Mouse (Mus musculus) adrenal gland (tissue): Measurements from ENCODE around the gene Man1a.

Experiments used
- intact Hi-C: fragments of 180-260 bp; cut with DNase I; formaldehyde crosslinking; loops from one replicate; pipeline ENCODE4 v1.15.1; 2025

Man1a gene

DNA sequence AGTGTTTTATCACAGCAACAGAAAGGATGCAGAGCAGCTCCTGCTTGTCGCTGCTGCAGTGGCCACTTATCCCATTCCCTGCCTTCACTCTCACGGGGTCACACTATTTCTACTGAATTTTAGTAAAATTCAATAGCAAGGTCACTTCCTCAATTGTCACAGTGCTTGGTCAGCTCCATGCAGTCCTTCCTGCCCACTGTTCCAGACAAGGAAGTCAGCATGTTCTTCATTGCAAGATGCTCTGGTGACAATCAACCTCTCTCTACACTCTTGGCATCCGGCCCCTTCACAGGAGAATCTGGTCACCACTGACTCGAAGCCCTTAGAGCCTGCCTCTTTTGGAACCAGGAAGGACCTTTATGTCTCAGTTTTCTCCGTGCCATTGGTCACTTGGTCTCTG is 148.5 kb downstream of the Man1a start:
- intact Hi-C loops, result no loop called here

DNA sequence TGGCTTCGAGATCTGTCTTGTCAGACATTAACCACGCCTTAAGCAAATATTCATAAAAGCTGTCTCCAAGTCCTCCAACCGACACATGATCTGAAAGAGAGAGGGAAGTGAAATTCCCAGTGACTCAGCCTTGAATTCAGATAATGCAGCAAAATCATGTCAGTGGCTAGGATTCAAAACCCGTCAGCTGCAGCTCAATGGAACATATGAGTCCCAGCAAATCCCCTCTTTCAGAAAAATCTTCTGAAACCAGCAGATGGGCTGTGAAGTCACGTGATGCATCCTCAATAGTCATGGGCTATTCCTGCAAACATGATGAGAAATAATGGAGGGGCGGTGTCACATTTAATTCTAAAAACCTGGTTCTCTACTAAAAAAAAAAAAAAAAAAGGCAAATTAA is 151.0 kb downstream of the Man1a start:
- intact Hi-C loops, result no loop called here

DNA sequence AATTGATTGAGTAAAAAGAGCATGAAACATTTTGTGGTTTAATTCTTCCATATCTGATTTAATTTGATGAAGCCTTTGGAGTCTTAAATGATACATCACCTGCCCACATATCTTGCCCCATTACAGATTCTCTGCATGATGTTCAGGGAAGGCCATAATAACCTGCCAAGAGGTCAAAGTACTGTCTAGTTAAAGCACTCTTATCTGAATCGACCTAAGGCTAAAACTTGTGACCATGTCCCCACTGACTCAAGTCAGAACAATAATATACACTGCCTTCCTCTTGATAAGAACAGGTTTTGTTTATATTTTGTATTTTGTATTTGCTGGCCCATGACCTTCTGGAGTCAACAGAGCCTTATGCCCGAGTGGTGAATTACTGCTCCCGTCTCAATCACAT is 154.2 kb downstream of the Man1a start:
- intact Hi-C loops, result no loop called here

DNA sequence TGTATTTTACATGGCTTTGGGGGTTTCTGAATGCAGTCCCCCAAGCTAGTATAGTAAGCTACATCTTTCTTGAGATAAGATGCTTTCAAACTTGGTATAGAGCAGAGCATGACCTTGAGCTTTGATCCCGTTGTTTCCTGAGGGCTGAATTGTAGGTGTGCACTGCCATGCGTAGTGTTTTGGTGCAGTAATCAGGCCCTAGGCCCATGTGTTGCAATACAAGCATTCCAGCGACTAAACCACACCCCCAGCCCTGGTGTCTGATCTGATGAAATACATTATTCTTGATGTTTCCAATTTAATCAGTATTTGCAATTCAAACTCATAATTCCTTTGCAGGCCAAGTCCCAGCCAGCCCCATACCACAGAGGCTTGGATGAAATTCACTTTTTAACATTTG is 158.9 kb downstream of the Man1a start:
- intact Hi-C loops, result no loop called here

DNA sequence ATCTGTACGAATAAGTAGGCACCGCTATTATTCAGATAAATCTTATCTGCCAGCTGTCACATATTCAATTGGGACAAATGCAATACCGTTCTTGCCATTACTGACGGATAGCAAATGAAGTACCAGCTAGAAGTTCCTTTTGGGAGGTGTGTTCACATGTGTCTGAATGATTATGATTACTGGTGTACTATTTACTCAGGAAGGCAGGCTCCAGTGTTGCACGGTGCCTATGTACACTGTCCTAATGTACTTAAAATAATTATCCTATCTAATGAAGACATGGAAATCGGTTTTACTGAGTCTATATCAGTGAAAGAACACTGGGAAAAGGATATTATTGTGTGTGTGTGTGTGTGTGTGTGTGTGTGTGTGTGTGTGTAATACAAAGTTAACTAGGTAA is 160.7 kb downstream of the Man1a start:
- intact Hi-C loops, result no loop called here

DNA sequence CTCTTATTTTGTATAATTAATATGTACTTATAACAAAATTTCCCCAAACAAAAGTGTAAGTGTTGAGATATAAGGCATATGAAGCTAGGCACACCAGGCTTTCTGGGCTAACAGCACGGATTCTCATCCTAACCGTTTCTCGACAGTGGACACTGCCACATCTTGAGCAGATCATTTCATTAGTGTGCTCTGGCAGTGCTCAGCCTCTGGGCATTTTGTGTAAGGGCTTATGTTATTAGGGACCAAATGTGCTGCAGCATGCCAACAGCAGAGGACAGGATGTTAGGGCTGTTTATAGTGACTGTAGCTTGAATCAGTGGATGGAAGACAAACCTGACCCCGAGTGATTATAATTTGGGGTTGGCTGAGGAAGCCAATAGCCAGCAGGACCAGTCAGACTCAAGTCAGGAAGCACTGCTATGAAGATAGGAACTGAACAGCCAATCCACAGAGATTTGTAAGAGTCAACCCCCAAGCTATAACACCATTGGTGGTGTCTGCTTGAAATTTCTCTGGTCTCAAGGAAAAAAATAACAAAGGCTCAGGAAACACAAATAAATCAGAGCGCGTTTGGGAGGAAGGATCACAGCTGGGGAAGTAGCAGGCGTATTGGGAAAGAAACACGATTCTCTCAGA is 161.3 kb downstream of the Man1a start:
- intact Hi-C loops, result no loop called here

DNA sequence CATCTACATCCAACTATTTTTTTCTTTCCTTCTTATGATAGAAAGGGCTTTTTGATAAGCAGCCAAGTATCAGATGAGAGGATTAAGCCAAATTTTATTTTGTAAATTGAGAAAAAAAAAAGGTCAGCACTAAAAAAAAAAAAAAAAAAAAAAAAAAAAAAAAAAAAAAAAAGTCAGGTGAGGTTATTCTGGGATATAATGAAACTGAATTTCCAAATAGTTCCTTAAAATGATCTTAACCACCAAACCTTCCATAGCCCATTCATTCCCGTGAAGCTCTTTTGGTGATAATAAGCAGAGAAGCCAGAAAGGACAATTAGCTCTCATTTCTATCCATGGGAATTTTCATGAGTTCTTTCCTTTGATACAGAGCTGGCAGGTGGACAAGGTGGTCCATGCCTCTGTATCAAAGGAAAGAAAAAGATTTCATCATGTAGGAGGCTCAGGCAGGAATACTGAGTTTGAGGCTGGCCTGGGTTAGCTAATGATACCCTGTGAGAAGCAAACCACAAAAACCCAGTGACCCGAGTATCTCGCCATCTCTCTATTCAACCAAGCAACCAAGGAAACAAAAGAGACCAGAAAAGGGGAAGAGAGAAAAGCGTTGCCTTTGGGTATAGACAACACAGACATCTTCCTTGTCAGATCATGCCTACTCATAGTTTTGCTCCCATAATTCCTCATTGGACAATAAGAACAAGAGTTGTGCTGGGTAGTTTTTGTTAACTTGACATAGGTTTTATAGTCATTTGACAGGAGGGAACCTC is 162.7 kb downstream of the Man1a start:
- intact Hi-C loops, result no loop called here

DNA sequence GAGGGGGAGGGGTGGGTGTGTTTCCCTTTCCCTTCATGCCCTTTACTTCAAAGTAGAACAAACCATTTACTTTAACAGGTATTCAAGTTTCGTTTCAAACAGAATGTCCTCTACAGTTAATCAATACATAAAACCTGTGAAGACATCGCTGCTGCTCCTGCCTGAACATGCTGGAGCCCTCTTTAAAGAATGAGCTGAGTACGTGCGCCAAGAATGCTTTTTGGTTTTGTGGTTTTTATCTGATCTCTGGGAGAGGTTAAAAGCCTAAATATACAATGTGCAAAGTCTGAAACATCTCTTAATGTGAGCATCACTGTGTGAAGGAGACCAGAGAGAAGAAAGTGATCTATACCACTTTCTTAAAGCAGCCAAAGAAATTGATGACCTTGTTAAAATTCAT is 186.9 kb downstream of the Man1a start:
- intact Hi-C loops, result no loop called here

DNA sequence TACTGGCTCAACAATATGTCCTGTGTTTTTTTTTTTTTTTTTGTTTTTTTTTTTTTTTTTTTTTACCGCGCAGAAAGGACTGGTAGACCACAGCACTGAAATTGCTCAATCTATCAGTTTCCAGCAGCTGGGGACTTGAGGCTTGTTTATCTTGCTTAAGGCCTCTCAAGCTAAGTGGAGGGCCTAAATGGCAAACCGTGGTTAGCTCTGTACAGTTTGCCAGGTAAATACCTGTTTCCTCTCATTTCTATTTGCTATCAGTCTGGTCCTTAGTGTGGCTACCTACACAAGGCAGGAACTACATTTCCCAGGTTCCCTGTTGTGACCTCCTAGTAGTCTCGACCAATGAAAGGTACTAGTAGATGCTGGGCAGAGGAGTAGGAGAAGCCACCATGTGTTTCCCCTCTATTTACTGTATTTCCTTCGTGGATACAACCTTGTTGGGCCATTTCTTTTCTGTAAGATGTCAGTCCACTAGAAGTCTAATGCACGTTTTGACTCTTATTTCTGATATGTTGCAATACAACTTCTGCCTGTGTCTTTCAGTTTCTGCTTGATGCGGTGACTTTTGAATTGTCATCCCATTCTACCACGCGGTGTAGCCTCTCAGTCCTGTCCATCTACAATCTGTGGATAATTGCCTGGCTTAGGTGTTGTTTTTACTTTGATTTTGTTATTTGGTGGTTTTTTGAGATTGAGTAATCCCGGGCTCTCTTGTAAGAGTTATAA is 187.9 kb downstream of the Man1a start:
- intact Hi-C loops, result no loop called here

DNA sequence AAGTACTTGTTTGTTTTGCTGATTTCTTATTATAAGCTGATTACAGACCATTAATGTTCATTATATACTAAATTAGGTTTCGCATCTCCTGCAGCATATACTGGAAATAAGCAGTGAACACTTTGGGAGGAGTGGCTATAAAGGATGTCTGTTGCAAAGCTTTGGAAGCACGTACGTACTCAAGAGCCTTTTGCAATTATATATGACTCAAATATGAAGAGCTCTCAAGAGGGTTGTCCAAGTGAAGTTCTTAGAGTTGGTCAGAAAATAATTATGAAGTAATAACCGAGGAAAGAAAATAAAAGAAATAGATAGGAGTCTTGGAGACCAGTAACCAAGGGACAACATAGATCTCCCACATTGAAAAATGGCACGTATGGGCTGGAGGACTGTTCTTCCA is 189.9 kb downstream of the Man1a start:
- intact Hi-C loops, result no loop called here

DNA sequence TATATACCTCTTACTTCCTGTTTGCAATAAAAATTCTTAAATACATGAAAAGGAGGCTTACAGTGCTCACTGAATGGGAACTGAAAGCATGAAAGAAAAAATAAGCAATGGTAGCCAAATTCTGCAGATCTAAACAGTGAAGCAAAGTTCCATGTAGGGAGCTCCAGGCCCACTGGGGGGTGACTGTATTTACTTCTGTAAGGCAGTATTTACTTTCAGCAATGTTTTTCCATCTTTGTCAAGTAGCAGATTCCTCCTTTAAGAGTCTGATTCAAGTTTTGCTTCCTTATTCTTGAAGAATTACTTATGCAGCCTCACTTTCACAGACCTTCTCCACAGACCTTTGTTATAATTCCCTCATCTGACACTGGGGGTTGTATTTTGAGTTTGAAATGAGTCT is 195.1 kb downstream of the Man1a start:
- intact Hi-C loops, result no loop called here

DNA sequence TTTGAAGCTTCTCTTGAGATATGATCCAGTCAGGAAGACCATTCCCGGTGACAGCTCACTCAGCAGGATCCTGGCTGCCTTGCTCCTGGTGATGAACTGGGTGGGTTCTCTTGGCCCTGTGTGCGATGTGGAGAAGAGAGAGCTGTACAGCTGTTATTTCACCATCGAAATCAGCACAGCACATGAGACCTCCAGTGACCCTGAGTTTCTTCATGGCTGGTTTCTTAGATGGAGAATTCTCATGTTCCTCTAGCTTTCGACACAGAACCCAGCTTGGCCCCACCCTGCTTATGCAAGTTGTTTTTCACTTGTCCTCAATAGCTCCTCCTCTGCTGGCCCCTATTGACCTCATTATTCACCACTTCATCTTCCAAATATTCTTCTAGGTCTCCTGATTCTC is 200.5 kb downstream of the Man1a start:
- intact Hi-C loops, result no loop called here

DNA sequence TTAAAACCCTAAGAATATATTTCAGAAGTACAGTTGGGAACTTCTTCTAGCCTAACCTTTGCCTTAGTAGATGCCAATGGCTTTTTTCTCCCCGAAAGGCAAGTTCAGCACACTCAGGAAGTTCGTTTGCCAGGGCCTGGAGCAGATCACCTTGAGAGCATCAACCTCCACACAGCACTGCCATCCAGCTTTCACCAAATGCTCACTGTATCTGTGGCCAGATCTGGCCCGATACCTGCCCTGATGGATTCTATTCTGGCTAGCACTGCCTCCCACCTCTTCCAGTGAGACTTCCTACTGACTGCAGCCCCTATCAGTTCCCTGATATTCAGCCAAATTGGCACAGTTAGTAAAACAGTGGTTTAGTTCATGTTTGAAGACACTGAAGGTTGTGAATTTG is 202.2 kb downstream of the Man1a start:
- intact Hi-C loops, result no loop called here

DNA sequence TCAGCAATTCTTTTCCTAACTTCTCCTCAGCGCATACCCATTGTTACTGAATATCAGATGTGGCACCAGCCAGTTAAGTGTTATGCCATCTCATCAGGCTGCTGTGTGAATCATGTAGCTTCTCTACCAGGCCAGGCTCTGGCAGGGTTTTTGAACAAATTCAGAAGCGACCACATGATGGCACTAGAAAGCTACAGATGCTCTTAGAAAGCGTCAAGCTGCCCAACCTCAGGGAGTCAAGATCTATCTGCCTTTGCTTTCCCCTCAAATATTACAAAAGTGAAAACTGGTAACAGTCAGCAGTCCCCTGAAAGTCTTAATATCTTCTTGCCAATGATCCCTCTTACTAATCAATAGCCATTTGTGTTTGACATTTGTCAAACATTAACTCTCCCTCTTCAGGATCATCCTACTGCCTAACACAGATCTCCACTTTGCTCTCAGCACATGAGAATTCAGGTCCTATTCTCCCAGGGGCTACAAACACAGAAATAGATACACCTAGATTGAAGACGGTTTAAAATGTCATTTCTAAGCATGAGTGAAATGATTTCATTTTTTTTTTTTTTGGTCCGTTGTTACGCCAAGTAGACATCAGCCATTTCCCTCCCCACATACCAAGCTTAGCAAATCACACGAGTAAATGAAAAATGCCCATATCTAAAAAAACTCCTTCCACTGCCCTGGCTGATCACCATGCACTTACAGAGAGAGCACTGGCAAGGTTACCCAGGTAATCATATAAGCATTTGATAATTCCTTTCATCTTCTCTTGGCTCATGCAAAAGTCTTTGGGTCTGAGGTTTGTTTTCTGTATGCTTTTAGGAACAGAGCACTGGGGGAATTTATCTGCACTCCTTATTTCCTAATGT is 212.7 kb downstream of the Man1a start:
- intact Hi-C loops, result loop anchor here (5.0 to 10.0 kb wide), 3 partner anchors 211 to 1904 kb away; partner anchors contain the start of gene Man1a

DNA sequence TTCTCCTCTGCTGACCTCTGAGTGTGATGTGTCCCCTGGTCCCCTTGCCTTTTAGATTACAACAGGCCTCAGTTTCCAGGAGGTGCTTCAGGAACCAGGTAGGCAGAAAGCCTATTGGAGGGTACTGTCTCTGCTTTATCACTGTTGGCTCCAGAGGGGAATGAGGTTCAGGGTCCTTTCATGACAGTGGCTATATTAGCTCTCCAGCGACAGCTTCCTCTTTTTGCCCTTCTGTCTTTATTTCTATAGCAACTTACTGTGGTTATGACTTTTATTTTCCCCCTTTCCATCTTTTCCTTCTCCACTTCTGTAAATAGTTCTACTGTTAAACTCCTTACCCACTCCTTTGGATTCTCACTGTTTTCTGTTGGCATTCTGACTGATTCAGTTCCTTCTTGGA is 216.5 kb downstream of the Man1a start:
- intact Hi-C loops, result loop anchor here (5.0 to 10.0 kb wide), 3 partner anchors 215 to 1907 kb away; partner anchors contain the start of gene Man1a

DNA sequence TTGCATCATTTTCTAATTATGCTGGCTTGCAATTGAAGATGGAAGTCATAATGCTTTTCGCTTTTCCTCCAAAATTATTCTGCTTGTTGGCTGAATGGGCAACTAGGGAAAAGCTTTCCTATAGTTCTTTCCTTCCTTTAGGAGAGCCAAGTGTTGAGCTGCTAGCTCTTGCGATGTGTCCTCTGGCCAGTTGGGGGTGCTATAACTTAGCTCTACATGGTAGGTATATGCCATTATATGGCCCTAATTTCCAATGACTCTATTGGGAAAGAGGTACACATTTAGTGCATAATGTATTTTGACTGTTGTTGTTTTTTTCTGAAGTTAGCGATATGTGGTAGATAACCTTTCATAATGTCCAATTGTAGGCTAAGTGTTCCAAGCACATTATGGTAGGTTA is 217.2 kb downstream of the Man1a start:
- intact Hi-C loops, result no loop called here
